Mouse (Mus musculus) midbrain, embryonic 14.5 days (tissue): ENCODE results near the gene Jazf1. TPM values are rescaled to one million over a fixed set of nuclear protein-coding genes. Genes with fewer than 3 reads are reported as not detected.

ENCODE experiments used
- ATAC-seq: fragments of 200-750 bp; cut with Nextera tagmentation; 2 replicates; pipeline ENCODE4 v1.8.0; 2017; ENCODE audit warnings: moderate number of reproducible peaks, moderate library complexity; ENCODE audit not compliant: low FRiP score, low TSS enrichment
- DNase-seq: peaks from one replicate; pipeline ENCODE4 v3.0.0-alpha.2; 2015
- H3K27ac ChIP-seq: fragments of 300-500 bp; sonication (generic); replicated peaks from 2 replicates; pipeline ENCODE4 v1.5.1; 2014; ENCODE audit warnings: mild to moderate bottlenecking, low read depth, low read length, moderate library complexity
- H3K27me3 ChIP-seq: fragments of 300-500 bp; sonication (generic); 2 replicates; pipeline ENCODE4 v1.6.1; 2014; ENCODE audit warnings: low read length, control low read depth, mixed read lengths; ENCODE audit not compliant: control insufficient read depth, insufficient read depth
- H3K36me3 ChIP-seq: fragments of 300-500 bp; sonication (generic); 2 replicates; pipeline ENCODE4 v1.6.1; 2014; ENCODE audit warnings: low read length, control low read depth; ENCODE audit not compliant: control insufficient read depth, insufficient read depth
- H3K4me1 ChIP-seq: fragments of 300-500 bp; sonication (generic); 2 replicates; pipeline ENCODE4 v1.6.1; 2014; ENCODE audit warnings: mild to moderate bottlenecking, antibody characterized with exemption, low read length, control low read depth; ENCODE audit not compliant: control insufficient read depth, insufficient read depth
- H3K4me2 ChIP-seq: fragments of 300-500 bp; sonication (generic); 2 replicates; pipeline ENCODE4 v1.6.1; 2014; ENCODE audit warnings: mild to moderate bottlenecking, low read length, moderate library complexity
- H3K4me3 ChIP-seq: fragments of 300-500 bp; sonication (generic); replicated peaks from 2 replicates; pipeline ENCODE4 v1.5.1; 2014; ENCODE audit warnings: low read depth, low read length
- H3K9ac ChIP-seq: fragments of 300-500 bp; sonication (generic); replicated peaks from 2 replicates; pipeline ENCODE4 v1.6.1; 2014; ENCODE audit warnings: mild to moderate bottlenecking, low read length, moderate library complexity
- H3K9me3 ChIP-seq: fragments of 300-500 bp; sonication (generic); 2 replicates; pipeline ENCODE4 v1.6.1; 2016; ENCODE audit warnings: low read length, control low read depth, mixed read lengths; ENCODE audit not compliant: control insufficient read depth
- WGBS: fragments of 180-500 bp; shearing (Covaris S2); extraction: QIAGEN DNeasy Blood & Tissue Kit; methylation state at CpG from one replicate; pipeline ENCODE4 v1.1.7; 2014; 5-methylcytosine and 5-hydroxymethylcytosine counted together
- polyA plus RNA-seq: library from polyadenylated mRNA; unstranded; fragments of >200 nt; fragmentation: Nextera tagmentation; extraction: Ambion mirVana; gene quantifications from 2 replicates; pipeline ENCODE4 v1.2.1, GENCODE M21; 2014

Gene Jazf1
- polyA plus RNA-seq, 1 experiment from 2014 or later, result 39.6 TPM

GRCm38 (mm10) chr6:52877176-52877575, 191.3 kb downstream of the Jazf1 start:
- no peak overlapping the region for H3K4me3 ChIP-seq

GRCm38 (mm10) chr6:52871306-52871705, 197.1 kb downstream of the Jazf1 start:
- ATAC-seq (no peak), DNase-seq (no peak)
- Histone ChIP-seq H3K4me3 (no peak overlapping the region), H3K4me1 (peaks cover 14% of the 10 kb centered on the region; the same call in 1 of the 2 replicates), H3K9ac (no peak overlapping the region), H3K4me2 (no peak overlapping the region), H3K9me3 (no peaks in the 10 kb centered on the region), H3K36me3 (no peaks in the 10 kb centered on the region), H3K27me3 (no peaks in the 10 kb centered on the region), H3K27ac (no peak overlapping the region)
- WGBS, result 10% methylated on average over 2 of the region's 2 CpGs

More at GRCm38 (mm10) chr6:52877176-52877575, 191.3 kb downstream of the Jazf1 start:
- Histone ChIP-seq H3K27me3 (no peaks in the 10 kb centered on the region), H3K4me2 (no peak overlapping the region), H3K27ac (no peak overlapping the region), H3K9ac (no peak overlapping the region), H3K9me3 (peaks cover 3% of the 10 kb centered on the region; the same call in 1 of the 2 replicates), H3K4me1 (no peaks in the 10 kb centered on the region), H3K36me3 (no peaks in the 10 kb centered on the region)
- 48% methylated on average over 4 of the region's 4 CpGs for WGBS
- DNase-seq (no peak), ATAC-seq (no peak)

GRCm38 (mm10) chr6:52869252-52869651, 199.2 kb downstream of the Jazf1 start:
- WGBS, result 87% methylated on average over 2 of the region's 2 CpGs
- Histone ChIP-seq H3K4me3 (no peak overlapping the region), H3K4me2 (no peak overlapping the region), H3K27me3 (no peaks in the 10 kb centered on the region), H3K9ac (no peak overlapping the region), H3K27ac (no peak overlapping the region), H3K9me3 (no peaks in the 10 kb centered on the region), H3K4me1 (peaks cover 14% of the 10 kb centered on the region; the same call in 1 of the 2 replicates), H3K36me3 (no peaks in the 10 kb centered on the region)
- no peak for ATAC-seq
- DNase-seq, result no peak

GRCm38 (mm10) chr6:52868352-52868751, 200.1 kb downstream of the Jazf1 start:
- no peaks in the 10 kb centered on the region for H3K9me3 ChIP-seq
- H3K9ac ChIP-seq, result no peak overlapping the region
- H3K4me1 ChIP-seq, result peaks cover 14% of the 10 kb centered on the region; the same call in 1 of the 2 replicates
- H3K27me3 ChIP-seq, result no peaks in the 10 kb centered on the region
- H3K4me2 ChIP-seq, result no peak overlapping the region
- no peak overlapping the region for H3K4me3 ChIP-seq
- DNase-seq (no peak), ATAC-seq (no peak)
- H3K27ac ChIP-seq, result no peak overlapping the region
- no peaks in the 10 kb centered on the region for H3K36me3 ChIP-seq
- 89% methylated on average over 2 of the region's 2 CpGs for WGBS

GRCm38 (mm10) chr6:52861928-52862327, 206.5 kb downstream of the Jazf1 start:
- no peaks in the 10 kb centered on the region for H3K9me3 ChIP-seq
- ATAC-seq (no peak), DNase-seq (peak; percentile 64)
- H3K27ac ChIP-seq, result no peak overlapping the region
- no peaks in the 10 kb centered on the region for H3K27me3 ChIP-seq
- H3K4me3 ChIP-seq, result no peak overlapping the region
- WGBS, result 41% methylated on average over 7 of the region's 7 CpGs
- no peaks in the 10 kb centered on the region for H3K36me3 ChIP-seq
- H3K4me1 ChIP-seq, result peaks cover 47% of the 10 kb centered on the region
- no peak overlapping the region for H3K4me2 ChIP-seq
- no peak overlapping the region for H3K9ac ChIP-seq

GRCm38 (mm10) chr6:52861186-52861820, 207.1 kb downstream of the Jazf1 start:
- no peaks in the 10 kb centered on the region for H3K9me3 ChIP-seq
- WGBS, result 57% methylated on average over 9 of the region's 9 CpGs
- no peak for ATAC-seq
- no peaks in the 10 kb centered on the region for H3K36me3 ChIP-seq
- peak; percentile 47 for DNase-seq
- no peaks in the 10 kb centered on the region for H3K27me3 ChIP-seq
- no peak overlapping the region for H3K9ac ChIP-seq
- peaks cover 47% of the 10 kb centered on the region for H3K4me1 ChIP-seq
- no peak overlapping the region for H3K4me3 ChIP-seq
- H3K27ac ChIP-seq, result 0 out of 2 replicates have a peak overlapping the region, but pooled peaks have one; percentile 20
- no peak overlapping the region for H3K4me2 ChIP-seq

- no peak overlapping the region for H3K9ac ChIP-seq
- 53% methylated on average over 6 of the region's 6 CpGs for WGBS
- H3K27me3 ChIP-seq, result no peaks in the 10 kb centered on the region
- 0 out of 2 replicates have a peak overlapping the region, but pooled peaks have one; percentile 20 for H3K27ac ChIP-seq
- peaks cover 47% of the 10 kb centered on the region for H3K4me1 ChIP-seq
- no peaks in the 10 kb centered on the region for H3K9me3 ChIP-seq
- ATAC-seq (no peak), DNase-seq (no peak)
- no peak overlapping the region for H3K4me2 ChIP-seq
- no peaks in the 10 kb centered on the region for H3K36me3 ChIP-seq
- H3K4me3 ChIP-seq, result no peak overlapping the region
These were observed 207.7 kb downstream of the Jazf1 start for GRCm38 (mm10) chr6:52860713-52861112.

- H3K27ac ChIP-seq, result peak overlapping the region; percentile 53; the same call in 1 of the 2 replicates
- no peak overlapping the region for H3K4me2 ChIP-seq
- H3K36me3 ChIP-seq, result no peaks in the 10 kb centered on the region
- ATAC-seq, result no peak
- no peaks in the 10 kb centered on the region for H3K9me3 ChIP-seq
- no peak overlapping the region for H3K4me3 ChIP-seq
- H3K4me1 ChIP-seq, result peaks cover 59% of the 10 kb centered on the region
- WGBS, result 41% methylated on average over 3 of the region's 3 CpGs
- no peak overlapping the region for H3K9ac ChIP-seq
- DNase-seq, result no peak
- H3K27me3 ChIP-seq, result no peaks in the 10 kb centered on the region
These were observed 209.5 kb downstream of the Jazf1 start for GRCm38 (mm10) chr6:52858911-52859431.
